Mouse (Mus musculus) urinary bladder, postnatal 25 days (tissue): Measurements from ENCODE around the gene Ids.
"Not testable (repeated sequence)": the region's sequence is repeated elsewhere in the genome, so short reads cannot be mapped to it uniquely, and the experiment has no call there.

Experiments
- DNase-seq: peaks from one replicate; pipeline ENCODE4 v3.0.0; 2022; ENCODE audit warnings: low spot score

Ids gene

DNA sequence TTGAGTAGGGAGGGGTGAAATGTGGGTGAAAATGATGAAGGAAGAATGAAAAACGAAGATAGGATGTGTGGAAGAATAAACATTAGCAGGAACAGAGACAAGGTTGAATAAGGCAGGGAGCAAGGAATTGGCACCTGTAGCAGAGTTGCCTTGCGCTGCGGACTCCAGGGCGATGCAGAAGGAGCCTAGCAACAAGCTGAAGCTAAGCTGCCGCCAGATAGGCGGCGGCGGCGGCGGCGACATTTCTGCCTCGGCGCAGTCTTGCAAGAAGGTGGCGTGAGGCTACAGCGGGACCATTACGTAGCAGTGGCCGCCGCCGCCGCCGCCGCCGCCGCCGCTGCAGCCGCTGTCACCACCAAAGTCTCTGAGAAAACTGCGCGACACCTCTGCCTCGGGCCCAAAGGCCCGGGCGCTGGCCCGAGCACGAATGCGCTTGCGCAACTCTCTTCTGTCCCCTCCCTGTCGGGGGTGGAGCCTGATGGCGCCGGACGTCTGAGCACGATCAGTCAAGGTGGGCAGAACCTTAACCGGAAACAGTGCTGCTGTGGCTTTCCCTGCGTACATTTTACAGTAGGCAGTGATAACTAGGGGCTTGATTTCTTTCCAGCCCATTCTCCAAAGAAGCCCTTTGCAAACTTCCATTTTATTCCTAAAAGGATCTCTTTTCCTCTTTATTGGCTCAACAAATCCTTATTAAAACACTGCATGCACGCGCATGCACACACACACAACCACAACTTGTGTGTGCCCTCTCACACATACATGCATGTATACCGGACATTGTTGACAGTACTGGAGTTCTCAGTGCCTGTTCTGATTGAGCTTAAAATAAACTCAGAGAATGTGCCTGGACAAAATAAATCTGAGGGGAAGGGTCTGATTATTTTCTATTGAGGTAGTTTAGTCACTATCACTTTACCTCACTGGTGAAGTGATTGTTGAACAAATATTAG, at the start of gene Ids:
Gene Ids, minus strand, starts transcription at position 424 of the 953 bp plus-strand sequence.
- DNase-seq, result peak; percentile 68

DNA sequence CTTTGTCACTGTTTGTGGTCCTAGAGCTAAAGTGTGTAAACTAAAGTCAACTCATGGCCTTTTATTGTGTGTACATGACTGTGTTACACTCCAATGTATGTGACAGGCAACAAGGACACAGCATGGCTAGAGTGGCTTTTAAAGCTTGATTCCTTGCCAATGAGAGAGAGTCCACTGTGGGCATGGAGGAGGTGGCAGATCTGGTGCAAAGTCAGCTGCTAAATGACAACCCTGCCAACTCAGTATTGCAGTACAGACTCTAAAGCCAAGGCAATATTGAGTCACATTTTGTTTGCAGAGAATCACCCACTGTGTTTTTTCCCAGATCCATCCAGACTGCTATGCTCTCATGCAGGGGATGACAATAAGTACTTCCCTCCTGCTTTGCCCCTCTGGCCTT, 27.8 kb upstream of the Ids start:
- DNase-seq, result not testable (repeated sequence)

DNA sequence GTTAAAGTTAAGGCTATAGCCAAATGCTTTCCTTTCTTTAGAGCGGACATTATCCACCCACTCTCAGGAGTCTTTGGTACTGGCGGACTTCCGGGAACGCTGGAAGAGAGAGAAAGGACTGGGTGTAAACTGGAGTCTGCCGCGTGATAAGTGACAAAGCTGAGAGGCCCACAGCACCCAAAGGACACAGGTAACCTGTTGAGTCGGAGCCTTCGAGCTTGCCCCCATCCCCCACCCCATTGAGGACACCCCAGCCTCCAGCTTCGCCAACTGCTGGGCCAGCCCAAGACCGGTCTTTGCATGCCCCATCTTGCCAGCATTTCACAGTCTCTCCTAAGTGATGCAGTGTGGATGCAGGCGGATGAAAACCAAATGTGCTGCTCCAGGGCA, 21.1 kb upstream of the Ids start:
- DNase-seq, result peak; percentile 10

- DNase-seq, result peak; percentile 38
Measured at GRCm38 (mm10) chrX:70385276-70385961, 20.5 kb upstream of the Ids start, which contains the start of gene 1110012L19Rik. TSS of gene 1110012L19Rik (plus strand) at chrX:70385877.

GRCm38 (mm10) chrX:70384917-70385275, 20.0 kb upstream of the Ids start:
- no peak for DNase-seq

- DNase-seq, result not testable (repeated sequence)
Measured at GRCm38 (mm10) chrX:70374469-70375110, 9.7 kb upstream of the Ids start.

- not testable (repeated sequence) for DNase-seq
Measured at GRCm38 (mm10) chrX:70369758-70370157, 4.9 kb upstream of the Ids start.

GRCm38 (mm10) chrX:70364202-70364601, 682 bp downstream of the Ids start:
- DNase-seq, result no peak

GRCm38 (mm10) chrX:70363446-70363845, 1.4 kb downstream of the Ids start:
- DNase-seq, result no peak

DNA sequence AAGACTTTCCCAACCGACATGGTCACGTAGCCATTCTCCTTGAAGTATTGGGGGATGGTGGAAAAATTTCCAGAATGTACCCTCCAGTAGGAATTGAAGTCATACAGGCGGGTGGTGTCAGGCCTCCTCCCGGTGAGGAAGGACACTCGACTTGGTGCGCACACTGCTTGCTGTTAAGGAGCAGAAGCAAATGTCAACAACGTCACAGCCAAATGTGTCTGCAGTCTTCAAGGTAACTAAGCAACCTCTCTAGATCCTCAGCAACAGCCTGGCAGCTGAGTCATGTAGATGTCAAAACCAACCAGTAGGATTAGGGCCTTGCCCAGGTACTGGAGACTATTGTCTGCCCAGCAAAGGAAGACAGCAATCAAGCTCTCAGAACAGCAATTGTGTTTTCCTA, 1.9 kb downstream of the Ids start:
- no peak for DNase-seq

DNA sequence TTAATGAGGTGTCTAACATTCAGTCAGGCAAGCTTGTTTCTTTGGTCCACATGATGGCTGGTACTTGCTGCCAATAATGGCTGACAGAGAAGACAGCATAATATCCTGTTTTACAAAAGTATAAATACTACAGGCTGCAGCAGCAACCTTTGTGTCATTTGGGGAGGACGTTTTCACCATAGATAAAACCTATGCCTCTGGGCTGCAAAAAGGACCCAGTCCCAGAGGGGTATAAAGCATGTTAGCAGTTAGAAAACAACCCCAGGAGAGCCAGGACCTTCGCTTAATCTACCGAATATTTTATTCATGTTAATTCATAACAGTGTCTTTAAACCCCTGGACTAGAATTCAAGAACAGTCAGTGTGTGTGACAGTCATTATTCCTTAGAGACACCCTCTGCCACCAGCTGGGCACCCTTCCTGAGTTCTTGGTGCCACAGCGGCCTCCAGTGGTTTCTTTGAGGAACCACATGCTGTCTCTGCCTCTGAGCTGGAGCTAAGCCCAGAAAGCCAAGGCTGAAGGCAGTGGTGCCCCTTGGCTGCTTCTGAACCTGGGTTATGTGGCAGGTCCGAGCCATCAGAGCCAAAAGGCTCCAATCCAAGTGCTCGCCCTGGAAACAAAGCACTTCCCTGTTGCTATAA, 34.6 kb downstream of the Ids start:
- DNase-seq, result peak; percentile 27

GRCm38 (mm10) chrX:70328530-70329143, 36.2 kb downstream of the Ids start:
- DNase-seq, result no peak

GRCm38 (mm10) chrX:70327656-70328055, 37.2 kb downstream of the Ids start:
- no peak for DNase-seq

DNA sequence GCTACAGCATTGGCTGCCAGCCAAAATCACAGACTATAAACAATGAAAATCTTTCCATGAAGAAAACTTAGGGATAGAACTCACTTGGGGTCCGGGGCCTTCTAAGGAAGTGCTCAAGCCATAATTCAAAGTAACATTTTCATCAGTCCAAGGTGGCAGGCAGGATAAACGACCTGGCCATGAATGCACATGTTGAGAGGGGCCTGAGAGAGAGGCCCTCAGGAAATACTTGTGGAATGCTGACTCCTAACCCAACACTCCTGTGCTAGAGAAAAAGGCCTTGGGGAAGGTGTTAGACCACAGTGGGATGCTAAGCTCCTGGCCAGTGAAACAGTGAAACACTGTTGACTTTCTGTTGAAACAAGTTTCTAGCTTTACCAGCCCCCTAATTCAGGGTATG, 45.6 kb downstream of the Ids start:
- no peak for DNase-seq

GRCm38 (mm10) chrX:70314949-70315641, 49.8 kb downstream of the Ids start:
- DNase-seq, result no peak
